Mouse (Mus musculus): ENCODE measurements at regions not wholly inside any gene's neighbourhood (a gene's known extent, or its start where the extent isn't known, plus 50 kb on each side); places are given as distances from the start of the nearest gene placed in this dataset.

- TF ChIP-seq CTCF (IDR thresholded peaks at IDR 0.05) (no peak), POLR2A (IDR thresholded peaks at IDR 0.05; ENCODE audit: insufficient read depth, low read depth, low read length) (no peak)
Observed at GRCm38 (mm10) chr5:119567639-119568038, 102.8 kb upstream of the Tbx3 start.

Data from heart, adult 2 months (tissue).